Mouse (Mus musculus) ES-Bruce4 (cell line): ENCODE results near the gene Spp2. TPM values are rescaled to one million over a fixed set of nuclear protein-coding genes. Genes with fewer than 3 reads are reported as not detected.
A peak's percentile ranks its signal among the peaks of the same experiment; 100 is the strongest.

Experiments
- H3K27ac ChIP-seq: 2 replicates; pipeline ENCODE4 v1.5.1; 2012; ENCODE audit warnings: low read length, inconsistent platforms; ENCODE audit not compliant: insufficient read depth
- H3K27me3 ChIP-seq: 2 replicates; pipeline ENCODE4 v1.6.1; 2012; ENCODE audit warnings: mild to moderate bottlenecking, low read length, inconsistent platforms; ENCODE audit not compliant: control insufficient read depth, poor library complexity, insufficient read depth, severe bottlenecking
- H3K36me3 ChIP-seq: 2 replicates; pipeline ENCODE4 v1.6.1; 2012; ENCODE audit warnings: inconsistent platforms, mild to moderate bottlenecking, low read length, moderate library complexity; ENCODE audit not compliant: control insufficient read depth, poor library complexity, insufficient read depth, severe bottlenecking
- H3K4me1 ChIP-seq: one replicate; pipeline ENCODE4 v1.8.1; 2011; ENCODE audit warnings: low read length; ENCODE audit not compliant: control insufficient read depth, insufficient read depth
- H3K4me3 ChIP-seq: 2 replicates; pipeline ENCODE4 v1.5.1; 2011; ENCODE audit warnings: low read depth, mild to moderate bottlenecking, low read length
- H3K9ac ChIP-seq: 2 replicates; pipeline ENCODE4 v1.6.1; 2012; ENCODE audit warnings: low read depth, mild to moderate bottlenecking, inconsistent platforms; ENCODE audit not compliant: poor library complexity, severe bottlenecking
- H3K9me3 ChIP-seq: replicated peaks from 2 replicates; pipeline ENCODE4 v1.6.1; 2012; ENCODE audit warnings: mild to moderate bottlenecking, low read length, inconsistent platforms; ENCODE audit not compliant: control insufficient read depth, poor library complexity, insufficient read depth, severe bottlenecking
- CTCF ChIP-seq: IDR thresholded peaks from one replicate; pipeline ENCODE4 v1.8.1; 2011; ENCODE audit warnings: low read depth, low read length
- EP300 ChIP-seq: IDR thresholded peaks from 2 replicates; pipeline ENCODE4 v1.6.1; 2011; ENCODE audit warnings: low read depth, low read length; ENCODE audit not compliant: insufficient read depth
- POLR2A ChIP-seq: IDR thresholded peaks from one replicate; pipeline ENCODE4 v1.8.1; 2011; ENCODE audit warnings: low read length; ENCODE audit not compliant: insufficient read depth
- polyA plus RNA-seq: library from polyadenylated mRNA; stranded (reverse); fragments of >200 nt; gene quantifications from 2 replicates; pipeline ENCODE4 v1.2.4, GENCODE M21; 2011; ENCODE audit warnings: low read depth; ENCODE audit not compliant: missing spikeins, insufficient read depth, insufficient read length

Spp2 gene
- polyA plus RNA-seq, 1 experiment: not detected

DNA sequence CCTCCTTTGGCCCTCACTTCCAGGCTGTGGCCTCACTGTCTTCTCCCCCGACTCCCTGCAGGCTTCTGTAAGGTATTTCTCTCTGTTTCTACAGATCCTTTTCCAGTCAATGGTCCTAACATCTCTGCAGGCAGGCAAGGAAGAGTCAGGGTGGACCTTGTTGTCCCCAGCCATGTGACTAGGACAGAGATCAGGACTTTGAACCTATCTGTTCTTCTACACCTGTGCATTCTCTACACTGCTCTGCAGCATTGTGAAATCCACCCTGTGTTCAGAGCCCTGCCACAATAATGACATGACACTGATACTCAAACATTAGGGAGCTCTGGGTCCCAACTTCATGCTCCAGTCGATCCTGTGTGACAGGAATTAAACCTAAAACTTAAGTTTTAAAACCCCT lies 12.2 kb downstream of the Spp2 start:
- Histone ChIP-seq H3K9me3 (no peaks in the 10 kb centered on the region), H3K27me3 (no peaks in the 10 kb centered on the region), H3K27ac (no peak overlapping the region), H3K4me1 (no peaks in the 10 kb centered on the region), H3K4me3 (no peak overlapping the region), H3K9ac (no peak overlapping the region), H3K36me3 (no peaks in the 10 kb centered on the region)
- no peak for TF ChIP-seq POLR2A
- no peak for TF ChIP-seq EP300
- no peak for TF ChIP-seq CTCF

DNA sequence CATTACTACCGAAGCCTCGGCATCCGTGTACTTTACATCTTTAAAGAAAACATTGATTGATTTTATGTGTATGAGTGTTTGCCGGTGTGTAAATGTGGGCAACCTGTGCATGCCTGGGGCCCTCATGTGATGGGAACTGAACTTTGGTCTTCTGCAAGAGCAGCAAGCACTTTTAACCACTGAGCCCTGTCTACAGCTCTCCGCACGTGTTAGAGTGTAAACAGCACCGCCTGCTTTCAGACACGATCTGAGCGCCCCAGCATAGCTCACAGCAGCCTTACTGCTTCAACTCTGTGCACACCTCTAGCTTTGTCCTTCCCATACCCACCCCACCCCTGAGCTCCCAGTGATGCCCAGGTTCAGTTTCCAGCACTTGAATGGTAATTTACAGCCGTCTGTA lies 15.3 kb downstream of the Spp2 start:
- no peak overlapping the region for H3K9ac ChIP-seq
- H3K27ac ChIP-seq: no peak overlapping the region
- no peaks in the 10 kb centered on the region for H3K9me3 ChIP-seq
- no peaks in the 10 kb centered on the region for H3K4me1 ChIP-seq
- no peak overlapping the region for H3K4me3 ChIP-seq
- H3K27me3 ChIP-seq: no peaks in the 10 kb centered on the region
- no peaks in the 10 kb centered on the region for H3K36me3 ChIP-seq
- no peak for TF ChIP-seq EP300
- TF ChIP-seq CTCF: no peak
- no peak for TF ChIP-seq POLR2A

GRCm38 (mm10) chr1:88422846-88423395 lies 16.2 kb downstream of the Spp2 start:
- H3K4me3 ChIP-seq: no peak overlapping the region

DNA sequence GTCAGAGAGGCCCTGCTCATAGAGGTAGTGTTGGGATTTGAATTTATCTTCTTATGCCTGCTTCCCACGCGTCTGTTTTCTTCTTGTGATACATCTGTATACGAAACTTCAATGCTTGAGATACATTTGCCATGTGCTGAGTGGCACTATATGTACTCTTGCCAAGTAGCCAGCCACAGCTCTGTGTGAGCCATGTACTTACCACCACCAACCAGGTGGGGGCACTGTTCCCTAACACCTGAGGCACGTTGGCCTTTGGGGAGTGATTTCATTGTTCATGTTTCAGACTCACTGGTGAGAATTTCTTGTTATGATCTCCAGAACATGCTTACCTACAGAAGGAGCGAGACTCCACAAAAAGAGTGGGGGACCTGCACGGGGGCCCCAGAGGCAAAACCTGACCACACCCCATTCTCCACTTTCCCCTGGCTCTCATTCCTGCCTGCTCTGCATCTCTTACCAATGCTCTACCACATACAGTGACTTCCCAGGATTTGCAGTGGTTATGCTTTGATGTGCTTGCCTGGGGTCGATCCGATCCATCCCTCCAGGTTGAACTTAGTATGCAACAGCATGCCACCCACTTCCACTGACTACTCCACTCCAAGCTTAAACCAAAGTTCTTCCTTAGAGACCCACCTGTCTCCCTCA lies 18.0 kb downstream of the Spp2 start:
- no peak for TF ChIP-seq POLR2A
- TF ChIP-seq CTCF: peak; percentile 97
- TF ChIP-seq EP300: 0 out of 2 replicates have a peak, but pooled peaks have one; percentile 14
- Histone ChIP-seq H3K9me3 (no peaks in the 10 kb centered on the region), H3K9ac (no peak overlapping the region), H3K27me3 (no peaks in the 10 kb centered on the region), H3K36me3 (no peaks in the 10 kb centered on the region), H3K4me1 (no peaks in the 10 kb centered on the region), H3K27ac (no peak overlapping the region), H3K4me3 (no peak overlapping the region)

More at GRCm38 (mm10) chr1:88422846-88423395, 16.2 kb downstream of the Spp2 start:
- no peak for TF ChIP-seq CTCF
- TF ChIP-seq EP300: no peak
- no peak for TF ChIP-seq POLR2A
- Histone ChIP-seq H3K27me3 (no peaks in the 10 kb centered on the region), H3K9ac (no peak overlapping the region), H3K36me3 (no peaks in the 10 kb centered on the region), H3K9me3 (no peaks in the 10 kb centered on the region), H3K4me1 (no peaks in the 10 kb centered on the region), H3K27ac (no peak overlapping the region)

- no peaks in the 10 kb centered on the region for H3K9me3 ChIP-seq
- H3K36me3 ChIP-seq: no peaks in the 10 kb centered on the region
- TF ChIP-seq EP300 (no peak), CTCF (no peak), POLR2A (no peak)
- no peaks in the 10 kb centered on the region for H3K4me1 ChIP-seq
- H3K4me3 ChIP-seq: no peak overlapping the region
- H3K27ac ChIP-seq: no peak overlapping the region
- no peak overlapping the region for H3K9ac ChIP-seq
- no peaks in the 10 kb centered on the region for H3K27me3 ChIP-seq
These were observed 21.4 kb downstream of the Spp2 start for GRCm38 (mm10) chr1:88427987-88428741.

DNA sequence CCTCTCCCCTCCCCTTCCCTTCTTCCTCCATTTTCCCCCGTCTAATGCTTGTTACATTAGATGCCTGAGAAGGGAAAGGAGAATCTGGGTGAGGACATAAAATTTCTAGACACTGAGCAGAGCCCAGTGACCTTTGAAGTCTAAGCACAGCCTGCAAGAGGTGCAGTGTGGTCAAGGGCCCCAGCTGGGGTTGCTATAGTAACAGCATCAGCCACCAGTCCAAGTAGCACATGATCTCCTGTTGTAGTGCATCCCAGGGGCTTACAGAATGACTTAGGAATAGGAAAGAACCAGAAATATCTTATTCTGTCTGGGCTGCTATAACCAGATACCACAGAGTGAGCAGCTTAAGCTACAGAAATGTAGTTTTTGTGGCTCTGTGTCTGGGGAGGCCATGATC lies 22.7 kb downstream of the Spp2 start:
- no peaks in the 10 kb centered on the region for H3K9me3 ChIP-seq
- H3K9ac ChIP-seq: no peak overlapping the region
- no peaks in the 10 kb centered on the region for H3K27me3 ChIP-seq
- no peak overlapping the region for H3K27ac ChIP-seq
- H3K4me3 ChIP-seq: no peak overlapping the region
- H3K4me1 ChIP-seq: no peaks in the 10 kb centered on the region
- no peaks in the 10 kb centered on the region for H3K36me3 ChIP-seq
- TF ChIP-seq CTCF: no peak
- TF ChIP-seq EP300: no peak
- no peak for TF ChIP-seq POLR2A
